Mouse (Mus musculus): Measurements from ENCODE around the gene Atp6v1g1.

Gene Atp6v1g1

GRCm38 (mm10) chr4:63546441-63547055 is 2.0 kb downstream of the Atp6v1g1 start:
- DNase-seq (ENCODE audit: inconsistent age in 2 of 2, low spot score in 1 of 2), result peak; percentile 31 to 68

DNA sequence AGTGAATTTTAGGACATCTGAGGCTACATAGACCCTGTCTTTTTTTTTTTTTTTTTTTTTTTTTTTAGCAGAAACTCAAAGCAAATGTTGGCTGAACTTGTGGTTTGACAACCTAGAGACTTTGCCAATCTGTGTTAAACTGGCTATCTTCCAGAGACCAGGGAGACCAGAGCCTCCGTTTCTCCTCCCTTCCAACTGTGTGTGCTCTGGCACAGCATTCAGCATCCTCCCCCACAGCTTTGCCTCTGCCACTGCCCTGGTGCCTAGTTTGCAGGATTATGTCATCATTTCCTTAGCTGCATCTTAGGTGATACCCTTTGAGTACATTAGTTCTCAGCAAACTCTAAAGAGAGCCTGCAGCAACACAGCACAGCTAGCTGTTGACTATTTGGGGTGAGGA is 3.2 kb downstream of the Atp6v1g1 start:
- peak in 1 of 2 experiments; percentile 46 for DNase-seq (ENCODE audit: inconsistent age in 2 of 2, low spot score in 1 of 2)

- no peak for DNase-seq (ENCODE audit: inconsistent age in 2 of 2, low spot score in 1 of 2)
Observed at GRCm38 (mm10) chr4:63548491-63548890, 3.9 kb downstream of the Atp6v1g1 start.

DNA sequence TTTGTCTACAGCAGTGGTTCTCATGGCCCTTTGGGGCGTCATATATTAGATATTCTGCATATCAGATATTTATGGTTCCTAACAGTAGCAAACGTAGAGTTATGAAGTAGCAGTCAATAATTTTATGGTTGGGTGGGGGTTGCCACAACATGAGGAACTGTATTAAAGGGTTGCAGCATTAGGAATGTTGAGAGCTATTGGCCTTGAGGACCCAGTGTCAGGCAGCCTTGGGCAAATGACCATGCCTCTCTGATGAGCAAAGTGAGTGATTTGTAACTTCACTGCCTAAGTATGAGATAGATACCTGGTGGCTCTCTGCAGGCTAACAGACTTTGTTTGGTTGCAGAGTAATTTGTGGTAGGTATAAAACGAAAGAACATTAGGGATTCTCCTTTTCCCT is 6.3 kb downstream of the Atp6v1g1 start:
- peak; percentile 63 to 84 for DNase-seq (ENCODE audit: inconsistent age in 2 of 2, low spot score in 1 of 2)

GRCm38 (mm10) chr4:63552865-63553264 is 8.3 kb downstream of the Atp6v1g1 start:
- DNase-seq (ENCODE audit: inconsistent age in 2 of 2, low spot score in 1 of 2), result no peak

GRCm38 (mm10) chr4:63553789-63554576 is 9.4 kb downstream of the Atp6v1g1 start:
- DNase-seq (ENCODE audit: inconsistent age in 2 of 2, low spot score in 1 of 2), result no peak

DNA sequence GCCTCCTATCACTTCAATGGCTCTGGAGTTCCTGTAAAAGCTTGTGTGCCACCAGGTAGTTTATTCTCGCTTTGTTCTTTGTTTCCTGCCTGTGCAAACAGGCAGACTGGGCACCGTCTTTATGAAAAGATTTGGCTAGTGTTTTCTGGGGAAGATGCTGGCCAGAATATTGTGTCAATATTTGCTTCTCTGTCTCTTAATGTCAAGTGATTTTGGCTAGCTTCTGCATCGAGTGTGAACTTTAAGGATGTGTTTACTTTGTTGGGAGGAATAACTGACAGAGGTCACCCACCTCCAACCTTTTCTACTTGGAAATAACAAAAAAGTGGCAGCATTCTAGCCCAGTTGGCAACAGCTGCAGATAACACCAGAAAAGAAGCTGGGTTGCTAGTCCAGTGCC is 10.0 kb downstream of the Atp6v1g1 start:
- DNase-seq (ENCODE audit: inconsistent age in 2 of 2, low spot score in 1 of 2), result no peak

DNA sequence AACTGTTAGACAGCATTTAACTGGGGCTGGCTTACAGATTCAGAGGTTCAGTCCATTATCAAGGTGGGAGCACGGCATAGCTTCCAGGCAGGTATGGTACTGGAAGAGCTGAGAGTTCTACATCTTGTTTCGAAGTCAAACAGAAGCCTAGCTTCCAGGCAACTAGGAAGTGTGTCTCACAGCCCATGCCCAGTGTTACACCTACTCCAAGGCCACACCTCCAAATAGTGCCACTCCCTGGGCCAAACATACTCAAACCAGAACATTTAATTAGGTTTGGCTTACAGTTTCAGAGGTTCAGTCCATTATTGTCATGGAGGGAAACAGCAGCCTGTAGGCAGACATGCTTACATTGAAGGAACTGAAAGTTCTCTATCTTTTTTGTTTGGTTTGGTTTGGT is 10.5 kb downstream of the Atp6v1g1 start:
- DNase-seq (ENCODE audit: inconsistent age in 2 of 2, low spot score in 1 of 2), result peak in 1 of 2 experiments; percentile 46

GRCm38 (mm10) chr4:63556665-63557064 is 12.1 kb downstream of the Atp6v1g1 start:
- peak in 1 of 2 experiments; percentile 60 for DNase-seq (ENCODE audit: inconsistent age in 2 of 2, low spot score in 1 of 2)

DNA sequence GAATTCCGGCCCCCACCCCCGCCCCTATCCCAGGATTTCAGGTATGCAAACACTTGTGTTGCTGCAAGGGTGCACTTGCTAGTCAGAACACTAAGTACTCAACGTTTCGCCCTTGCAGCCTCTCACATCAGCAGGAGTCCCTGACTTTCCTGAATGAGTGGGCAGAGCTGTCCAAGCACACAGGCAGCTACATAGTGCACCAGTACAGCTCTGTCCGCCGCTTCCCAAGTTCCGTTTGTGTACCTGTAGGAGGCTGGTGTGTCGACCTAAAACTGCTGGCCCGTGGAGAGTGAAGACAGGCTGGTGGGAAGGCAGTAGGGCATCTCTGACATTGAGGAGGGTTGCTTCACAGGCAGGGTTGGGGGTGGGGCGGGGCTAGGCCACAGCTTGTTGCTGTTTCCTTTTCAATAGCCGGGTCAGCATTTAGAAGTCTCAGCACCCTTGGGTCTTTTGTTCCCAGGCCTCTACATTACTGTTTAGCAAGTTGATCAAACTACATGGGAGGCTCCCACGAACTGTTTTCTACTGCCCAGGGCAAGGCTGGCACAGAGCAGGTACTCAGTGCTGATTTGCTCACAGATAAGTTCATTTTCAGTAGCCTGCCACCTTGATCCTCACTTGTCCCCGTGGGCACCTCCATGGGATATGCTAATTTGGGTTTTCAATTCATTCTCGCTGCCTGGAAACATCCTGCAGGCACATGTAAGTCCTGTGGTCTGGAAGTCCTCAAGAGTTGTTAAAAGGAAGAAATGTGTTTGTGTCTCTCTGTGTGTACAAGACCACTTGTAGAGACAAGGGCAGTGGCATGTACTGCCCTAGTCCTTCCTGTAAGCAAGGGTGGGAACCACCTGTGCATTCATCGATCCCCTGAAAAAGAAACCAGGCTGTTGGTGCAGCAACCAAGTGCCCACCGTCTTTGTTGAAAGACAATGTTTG is 12.8 kb downstream of the Atp6v1g1 start:
- peak; percentile 48 to 80 for DNase-seq (ENCODE audit: inconsistent age in 2 of 2, low spot score in 1 of 2)

DNA sequence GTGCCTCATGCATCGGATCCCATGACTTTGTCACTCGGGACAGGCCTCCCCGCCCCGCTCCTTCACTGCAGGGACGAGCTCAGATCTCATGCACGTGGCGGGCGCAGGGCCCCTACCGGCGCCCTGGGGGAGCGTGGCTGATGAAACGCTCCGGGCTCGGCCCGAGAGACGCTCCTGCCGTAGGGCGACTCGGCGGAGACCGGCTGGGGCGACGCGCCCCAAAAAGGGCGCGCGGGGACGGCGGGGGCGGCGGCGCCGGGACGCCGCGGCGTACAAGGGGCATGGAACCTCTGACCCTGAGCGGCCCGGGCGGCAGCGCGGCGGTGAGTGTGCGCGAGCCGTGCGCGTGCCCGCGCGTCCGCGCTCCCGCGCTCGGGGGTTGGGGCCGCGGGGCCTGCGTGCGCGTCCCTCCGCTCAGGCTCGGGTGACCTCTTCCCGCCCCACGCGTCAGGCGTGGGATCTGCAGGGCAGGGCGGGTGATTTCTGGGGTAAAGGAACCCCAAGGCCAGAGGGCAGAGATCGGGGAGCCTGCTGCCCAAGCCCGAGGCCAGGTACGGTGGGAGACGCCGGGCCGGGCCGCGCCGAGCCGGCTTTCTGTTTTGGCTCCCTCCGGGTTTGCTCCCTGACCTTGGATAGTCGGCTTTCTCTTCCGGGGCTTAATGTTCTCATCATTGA is 14.0 kb downstream of the Atp6v1g1 start, which contains the start of gene Tmem268:
Gene Tmem268, plus strand, starts transcription at position 375 of the 675 bp plus-strand sequence.
- peak; percentile 90 to 97 for DNase-seq (ENCODE audit: inconsistent age in 2 of 2, low spot score in 1 of 2)

- peak in 1 of 2 experiments; percentile 39 for DNase-seq (ENCODE audit: inconsistent age in 2 of 2, low spot score in 1 of 2)
Observed at GRCm38 (mm10) chr4:63559127-63559697, 14.6 kb downstream of the Atp6v1g1 start.

GRCm38 (mm10) chr4:63560079-63560478 is 15.5 kb downstream of the Atp6v1g1 start:
- DNase-seq (ENCODE audit: inconsistent age in 2 of 2, low spot score in 1 of 2), result peak in 1 of 2 experiments; percentile 71

DNA sequence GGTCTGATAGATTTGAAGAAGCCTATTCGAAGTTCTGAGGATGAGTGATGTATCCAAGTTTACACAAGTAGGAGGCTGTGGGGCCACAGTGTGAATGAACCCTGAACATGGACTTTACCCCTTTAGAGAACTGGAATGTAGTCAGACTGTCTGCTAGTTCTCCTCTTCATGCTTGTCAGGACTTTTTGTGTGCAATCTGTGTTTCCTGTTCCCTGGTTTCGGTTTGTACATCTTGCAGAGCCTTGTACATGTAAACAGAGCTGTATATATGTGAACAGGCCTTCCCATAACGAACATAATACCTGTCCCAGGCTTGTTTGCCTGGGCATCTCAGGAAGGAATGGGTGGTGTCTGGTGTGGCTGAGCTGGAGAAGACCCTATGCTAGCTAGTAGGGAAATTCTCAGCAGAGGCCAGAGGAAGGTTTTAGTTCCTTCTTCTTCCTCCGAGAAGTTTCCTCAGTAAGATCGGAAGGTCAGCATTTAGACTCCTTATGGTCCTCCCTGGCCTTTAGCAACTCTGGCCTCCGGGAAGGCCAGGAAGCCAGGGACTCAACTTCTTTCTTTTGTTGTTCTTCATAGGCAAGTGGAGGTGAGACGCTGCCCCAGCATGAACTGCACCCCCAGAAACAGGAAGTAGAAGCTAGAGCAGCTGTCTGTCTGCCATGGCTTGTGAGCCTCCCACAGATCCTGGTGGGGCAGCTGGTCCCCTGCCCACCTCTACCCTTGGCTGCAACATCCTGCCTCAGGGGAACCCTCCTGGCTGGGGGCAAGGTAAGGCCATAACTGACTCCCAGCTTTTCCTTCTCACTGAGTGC is 17.5 kb downstream of the Atp6v1g1 start:
- DNase-seq (ENCODE audit: inconsistent age in 2 of 2, low spot score in 1 of 2), result no peak

DNA sequence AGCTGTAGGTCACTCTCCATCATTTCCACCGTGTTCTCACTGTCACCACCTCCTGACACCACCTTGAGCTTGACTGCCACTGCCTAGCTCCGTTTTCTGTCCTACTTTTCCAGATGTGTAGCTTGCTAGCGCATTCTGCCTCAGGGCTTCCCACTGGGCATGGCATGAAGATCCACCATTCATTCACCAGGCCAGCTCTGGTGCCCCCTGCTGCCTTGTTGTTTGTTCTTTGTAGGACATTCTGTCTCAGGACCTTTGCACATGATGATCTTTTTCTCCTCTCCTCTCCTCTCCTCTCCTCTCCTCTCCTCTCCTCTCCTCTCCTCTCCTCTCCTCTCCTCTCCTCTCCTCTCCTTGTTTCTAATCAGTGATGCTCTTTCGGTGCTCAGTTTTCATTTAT is 18.2 kb downstream of the Atp6v1g1 start:
- no peak for DNase-seq (ENCODE audit: inconsistent age in 2 of 2, low spot score in 1 of 2)

DNA sequence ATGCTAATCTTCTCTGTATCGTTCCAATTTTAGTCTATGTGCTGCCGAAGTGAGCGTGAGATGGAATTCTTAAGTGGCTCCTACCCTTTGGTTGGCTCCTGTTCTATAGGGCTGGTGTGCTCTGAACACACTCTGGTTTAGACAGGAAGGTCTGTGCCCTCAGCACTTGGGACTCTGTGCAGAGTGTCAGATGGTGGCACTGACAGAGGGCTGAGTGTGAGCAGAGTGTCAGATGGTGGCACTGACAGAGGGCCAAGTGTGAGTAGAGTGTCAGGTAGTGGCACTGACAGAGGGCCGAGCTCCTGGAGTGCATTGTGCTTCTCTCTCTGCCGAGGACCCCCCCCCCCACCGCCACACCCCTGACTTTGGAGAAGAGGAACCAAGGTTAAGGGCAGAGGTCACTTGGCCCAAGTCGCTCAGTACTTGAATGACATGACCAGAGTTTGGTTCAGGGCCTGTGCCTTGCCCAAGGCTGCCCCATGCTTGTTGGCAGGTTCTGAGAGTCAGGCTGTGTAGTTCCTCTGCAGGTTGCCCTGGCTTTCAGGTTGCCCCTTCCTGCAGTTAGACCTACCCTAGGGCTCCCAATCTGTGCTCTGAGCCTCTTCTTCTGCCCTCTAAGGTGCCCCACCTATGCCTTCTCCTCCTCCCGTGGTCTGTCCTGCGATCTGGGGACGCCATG is 23.3 kb downstream of the Atp6v1g1 start:
- no peak for DNase-seq (ENCODE audit: inconsistent age in 2 of 2, low spot score in 1 of 2)

- no peak for DNase-seq (ENCODE audit: inconsistent age in 2 of 2, low spot score in 1 of 2)
Observed at GRCm38 (mm10) chr4:63569322-63569721, 24.8 kb downstream of the Atp6v1g1 start.

- peak; percentile 65 to 67 for DNase-seq (ENCODE audit: inconsistent age in 2 of 2, low spot score in 1 of 2)
Observed at GRCm38 (mm10) chr4:63570208-63570781, 25.7 kb downstream of the Atp6v1g1 start.

DNA sequence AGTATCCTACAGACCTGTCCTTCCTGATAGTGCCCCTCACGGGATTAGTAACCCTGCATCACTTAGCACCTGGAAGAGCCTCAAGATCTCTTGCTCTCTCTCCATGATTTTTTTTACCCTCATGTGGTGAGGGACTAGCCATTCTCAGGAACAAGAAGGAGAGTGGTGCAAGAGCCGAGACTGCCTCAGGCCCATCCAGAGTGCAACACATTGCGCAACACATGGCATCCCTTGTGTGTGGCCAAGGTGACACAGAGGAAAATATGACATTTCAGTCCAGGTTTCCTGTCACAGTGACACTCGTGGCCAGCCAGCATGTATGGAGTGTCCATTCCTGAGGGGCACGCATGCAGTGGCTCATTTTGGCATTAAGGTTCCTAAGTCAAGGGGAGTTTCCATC is 28.0 kb downstream of the Atp6v1g1 start:
- peak in 1 of 2 experiments; percentile 69 for DNase-seq (ENCODE audit: inconsistent age in 2 of 2, low spot score in 1 of 2)
